Mouse (Mus musculus) hindbrain, embryonic 12.5 days (tissue): ENCODE measurements around the gene Actl10. TPM values are rescaled to one million over a fixed set of nuclear protein-coding genes. Genes with fewer than 3 reads are reported as not detected.
A peak's percentile ranks its signal among the peaks of the same experiment; 100 is the strongest.

Experiments
- ATAC-seq: fragments of 200-750 bp; cut with Nextera tagmentation; 2 replicates; pipeline ENCODE4 v1.8.0; 2017; ENCODE audit warnings: moderate TSS enrichment; ENCODE audit not compliant: low FRiP score
- H3K27ac ChIP-seq: fragments of 300-500 bp; sonication (generic); 2 replicates; pipeline ENCODE4 v1.5.1; 2016; ENCODE audit warnings: mild to moderate bottlenecking
- H3K27me3 ChIP-seq: fragments of 300-500 bp; sonication (generic); 2 replicates; pipeline ENCODE4 v1.6.1; 2016; ENCODE audit warnings: mild to moderate bottlenecking
- H3K36me3 ChIP-seq: fragments of 300-500 bp; sonication (generic); 2 replicates; pipeline ENCODE4 v1.6.1; 2016; ENCODE audit warnings: mild to moderate bottlenecking
- H3K4me1 ChIP-seq: fragments of 300-500 bp; sonication (generic); 2 replicates; pipeline ENCODE4 v1.6.1; 2016
- H3K4me2 ChIP-seq: fragments of 300-500 bp; sonication (generic); replicated peaks from 2 replicates; pipeline ENCODE4 v1.6.1; 2016; ENCODE audit warnings: mild to moderate bottlenecking
- H3K4me3 ChIP-seq: fragments of 300-500 bp; sonication (generic); 2 replicates; pipeline ENCODE4 v1.5.1; 2016; ENCODE audit warnings: mild to moderate bottlenecking
- H3K9ac ChIP-seq: fragments of 300-500 bp; sonication (generic); 2 replicates; pipeline ENCODE4 v1.6.1; 2016; ENCODE audit warnings: mild to moderate bottlenecking, moderate library complexity
- H3K9me3 ChIP-seq: fragments of 300-500 bp; sonication (generic); replicated peaks from 2 replicates; pipeline ENCODE4 v1.6.1; 2016; ENCODE audit warnings: mild to moderate bottlenecking
- WGBS: fragments of 180-500 bp; shearing (Covaris S2); methylation state at CpG from one replicate; pipeline ENCODE4 v1.1.7; 2016; 5-methylcytosine and 5-hydroxymethylcytosine counted together
- polyA plus RNA-seq: library from polyadenylated mRNA; unstranded; fragments of >200 nt; fragmentation: Nextera tagmentation; extraction: Ambion mirVana; gene quantifications from 2 replicates; pipeline ENCODE4 v1.2.1, GENCODE M21; 2016

The Actl10 gene
- polyA plus RNA-seq, 1 experiment from 2014 or later: 0.92 TPM

- H3K36me3 ChIP-seq: 0 out of 2 replicates have a peak, but pooled peaks cover 3% of the 10 kb centered on the region
- no peak overlapping the region for H3K4me2 ChIP-seq
- peaks cover 39% of the 10 kb centered on the region for H3K4me1 ChIP-seq
- H3K9ac ChIP-seq: no peak overlapping the region
- H3K27ac ChIP-seq: no peak overlapping the region
- WGBS: 86% methylated on average over 6 of the region's 6 CpGs
- no peak overlapping the region for H3K4me3 ChIP-seq
- ATAC-seq: no peak
- no peaks in the 10 kb centered on the region for H3K9me3 ChIP-seq
- H3K27me3 ChIP-seq: peaks cover 26% of the 10 kb centered on the region
These were observed 3.7 kb downstream of the Actl10 start for GRCm38 (mm10) chr2:154555235-154555634.

DNA sequence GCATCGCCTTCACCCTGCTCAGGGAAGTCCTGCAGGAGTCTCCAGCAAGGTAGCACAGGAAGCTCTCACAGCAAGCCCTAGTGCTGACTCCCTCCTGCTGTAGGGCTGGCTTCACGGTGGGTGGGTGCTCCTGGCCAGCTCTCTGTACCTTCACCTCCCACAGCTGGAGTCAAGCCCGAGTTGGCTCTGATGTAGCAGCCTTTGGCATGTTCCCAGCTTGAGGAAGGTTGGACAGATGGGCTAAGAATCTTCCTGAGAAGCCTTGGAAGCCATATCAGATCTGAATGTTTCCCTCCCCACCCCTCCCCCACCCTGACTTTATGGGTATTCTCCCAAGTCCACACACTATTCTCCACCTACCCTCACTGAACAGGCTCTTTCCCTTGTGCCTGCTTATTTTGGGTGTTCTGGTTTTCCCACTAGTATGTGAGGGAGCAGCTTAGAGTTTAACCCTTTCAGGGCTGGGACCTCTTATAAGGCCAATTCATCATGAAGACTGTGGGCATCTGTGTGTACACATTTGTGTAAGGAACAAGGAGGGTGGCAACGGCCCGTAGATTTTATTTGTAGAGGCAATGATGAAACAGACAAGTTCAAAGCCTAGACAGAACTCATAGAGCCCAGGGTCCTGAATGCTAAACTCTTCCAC lies 5.7 kb downstream of the Actl10 start:
- 60% methylated on average over 5 of the region's 5 CpGs for WGBS
- peaks cover 5% of the 10 kb centered on the region for H3K27me3 ChIP-seq
- H3K9me3 ChIP-seq: no peaks in the 10 kb centered on the region
- peaks cover 12% of the 10 kb centered on the region; the same call in 1 of the 2 replicates for H3K36me3 ChIP-seq
- H3K4me3 ChIP-seq: no peak overlapping the region
- peak overlapping the region; percentile 37; the same call in 1 of the 2 replicates for H3K9ac ChIP-seq
- H3K4me1 ChIP-seq: peaks cover 33% of the 10 kb centered on the region
- ATAC-seq: no peak
- H3K27ac ChIP-seq: no peak overlapping the region
- peak overlapping the region; percentile 61 for H3K4me2 ChIP-seq

DNA sequence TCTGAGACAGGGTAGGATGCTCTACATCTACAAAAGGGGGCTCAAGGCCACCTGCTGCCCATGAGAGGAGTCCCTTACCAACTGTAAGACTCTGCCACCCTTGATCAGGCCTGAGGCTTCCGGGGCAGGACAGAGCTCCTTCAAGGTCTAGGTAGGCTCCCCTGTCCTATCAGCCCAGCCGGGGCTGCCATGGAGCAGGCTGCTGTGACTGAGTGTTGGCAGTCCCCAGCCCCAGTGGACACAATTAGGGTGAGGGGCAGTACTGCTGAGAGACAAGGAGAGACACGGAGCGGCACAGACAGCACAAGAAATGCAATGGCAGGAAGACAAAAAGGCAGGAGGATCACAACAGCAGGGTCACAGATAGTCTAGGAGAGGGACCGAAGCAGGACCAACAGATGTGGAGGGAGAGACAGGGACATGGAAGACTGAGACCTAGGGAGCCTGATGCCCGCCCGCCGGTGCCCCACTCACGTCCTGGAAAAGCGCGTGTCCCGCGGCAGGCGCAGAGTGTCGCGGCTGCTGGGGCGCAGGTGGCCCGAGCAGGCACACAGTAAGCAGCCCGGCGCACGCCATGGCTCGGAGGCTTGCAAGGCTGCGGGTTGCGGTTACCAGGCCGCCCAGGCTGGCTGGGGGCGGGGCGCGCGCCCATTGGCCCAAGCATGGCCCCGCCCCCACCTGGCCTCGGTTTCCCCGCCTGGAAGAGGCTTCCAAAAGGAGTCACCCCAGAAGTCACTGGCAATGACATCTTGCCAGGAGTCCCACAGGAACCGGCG lies 6.9 kb downstream of the Actl10 start, which contains the start of gene Necab3:
Necab3 (minus strand) TSS at position 627 of the 776 bp plus-strand sequence.
- peak within 1 kb of the TSS; percentile 61 for H3K4me2 ChIP-seq
- peaks cover 21% of the 10 kb centered on the region for H3K36me3 ChIP-seq
- 0 out of 2 replicates have a peak, but pooled peaks cover 1% of the 10 kb centered on the region for H3K27me3 ChIP-seq
- ATAC-seq: peak; percentile 83
- H3K9me3 ChIP-seq: no peaks in the 10 kb centered on the region
- H3K4me1 ChIP-seq: peaks cover 27% of the 10 kb centered on the region
- peak within 1 kb of the TSS; percentile 59 for H3K9ac ChIP-seq
- peak within 1 kb of the TSS; percentile 71 for H3K27ac ChIP-seq
- WGBS: 3% methylated on average over 34 of the region's 34 CpGs
- H3K4me3 ChIP-seq: peak within 1 kb of the TSS; percentile 34

GRCm38 (mm10) chr2:154563612-154564170 lies 12.1 kb downstream of the Actl10 start:
- no peak for ATAC-seq
- Histone ChIP-seq H3K27ac (no peak overlapping the region), H3K4me3 (no peak overlapping the region), H3K4me1 (peaks cover 46% of the 10 kb centered on the region), H3K9me3 (no peaks in the 10 kb centered on the region), H3K4me2 (no peak overlapping the region), H3K36me3 (peaks cover 23% of the 10 kb centered on the region), H3K27me3 (no peaks in the 10 kb centered on the region), H3K9ac (no peak overlapping the region)
- WGBS: 93% methylated on average over 22 of the region's 22 CpGs

DNA sequence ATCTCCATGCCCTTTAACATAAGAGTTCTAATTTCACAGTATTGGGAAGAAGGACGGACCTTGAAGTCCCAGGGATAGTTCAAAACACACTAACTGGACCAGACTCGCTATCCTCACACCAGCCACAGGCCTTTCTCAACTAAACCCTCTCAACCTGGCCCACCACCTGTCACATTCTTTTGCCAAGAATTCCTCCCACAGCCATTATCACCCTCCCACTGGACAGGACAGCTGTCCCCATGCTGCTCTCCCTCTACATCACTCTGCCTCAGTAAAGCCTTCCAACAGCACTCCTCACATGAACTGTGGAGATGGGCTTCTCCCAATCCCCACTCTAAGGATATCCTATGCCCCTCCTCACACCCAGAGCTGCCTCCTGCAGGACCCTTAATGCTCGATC lies 14.0 kb downstream of the Actl10 start:
- 79% methylated on average over 3 of the region's 3 CpGs for WGBS
- ATAC-seq: no peak
- Histone ChIP-seq H3K4me3 (no peak overlapping the region), H3K4me2 (no peak overlapping the region; the same call in 1 of the 2 replicates), H3K9me3 (no peaks in the 10 kb centered on the region), H3K27ac (peak overlapping the region; percentile 49; the same call in 1 of the 2 replicates), H3K27me3 (no peaks in the 10 kb centered on the region), H3K36me3 (peaks cover 21% of the 10 kb centered on the region), H3K4me1 (peaks cover 45% of the 10 kb centered on the region), H3K9ac (no peak overlapping the region)

DNA sequence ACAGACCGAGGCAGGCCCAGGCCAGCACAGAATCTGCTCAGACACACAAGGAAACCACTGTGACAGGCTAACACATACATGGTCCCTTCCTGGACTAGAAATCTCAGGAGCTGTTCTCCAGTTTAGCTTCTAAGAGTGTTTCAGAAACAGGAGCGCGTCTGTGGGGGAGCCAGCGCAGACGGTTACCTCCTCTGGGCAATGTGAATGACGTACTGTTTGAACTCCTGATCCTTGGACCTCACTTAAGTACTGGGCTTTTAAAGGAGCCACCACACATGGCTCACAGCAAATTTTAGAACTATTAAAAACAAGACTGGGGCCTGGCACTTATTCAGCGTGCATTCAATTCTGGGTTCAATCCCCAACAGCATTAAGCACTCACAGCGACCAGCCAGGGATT lies 15.1 kb downstream of the Actl10 start:
- peaks cover 46% of the 10 kb centered on the region for H3K4me1 ChIP-seq
- H3K36me3 ChIP-seq: peaks cover 15% of the 10 kb centered on the region
- no peaks in the 10 kb centered on the region for H3K9me3 ChIP-seq
- no peaks in the 10 kb centered on the region for H3K27me3 ChIP-seq
- peak overlapping the region; percentile 27 for H3K4me2 ChIP-seq
- no peak for ATAC-seq
- H3K4me3 ChIP-seq: no peak overlapping the region
- H3K27ac ChIP-seq: peak overlapping the region; percentile 49; the same call in 1 of the 2 replicates
- H3K9ac ChIP-seq: peak overlapping the region; percentile 23; the same call in 1 of the 2 replicates
- WGBS: 47% methylated on average over 8 of the region's 8 CpGs

- Histone ChIP-seq H3K4me2 (peak overlapping the region; percentile 93), H3K36me3 (peaks cover 12% of the 10 kb centered on the region), H3K9ac (peak overlapping the region; percentile 77), H3K4me1 (peaks cover 52% of the 10 kb centered on the region), H3K4me3 (peak overlapping the region; percentile 94), H3K27ac (peak overlapping the region; percentile 89), H3K9me3 (no peaks in the 10 kb centered on the region), H3K27me3 (no peaks in the 10 kb centered on the region)
- WGBS: 70% methylated on average over 2 of the region's 2 CpGs
- no peak for ATAC-seq
These were observed 16.2 kb downstream of the Actl10 start for GRCm38 (mm10) chr2:154567766-154568165.

DNA sequence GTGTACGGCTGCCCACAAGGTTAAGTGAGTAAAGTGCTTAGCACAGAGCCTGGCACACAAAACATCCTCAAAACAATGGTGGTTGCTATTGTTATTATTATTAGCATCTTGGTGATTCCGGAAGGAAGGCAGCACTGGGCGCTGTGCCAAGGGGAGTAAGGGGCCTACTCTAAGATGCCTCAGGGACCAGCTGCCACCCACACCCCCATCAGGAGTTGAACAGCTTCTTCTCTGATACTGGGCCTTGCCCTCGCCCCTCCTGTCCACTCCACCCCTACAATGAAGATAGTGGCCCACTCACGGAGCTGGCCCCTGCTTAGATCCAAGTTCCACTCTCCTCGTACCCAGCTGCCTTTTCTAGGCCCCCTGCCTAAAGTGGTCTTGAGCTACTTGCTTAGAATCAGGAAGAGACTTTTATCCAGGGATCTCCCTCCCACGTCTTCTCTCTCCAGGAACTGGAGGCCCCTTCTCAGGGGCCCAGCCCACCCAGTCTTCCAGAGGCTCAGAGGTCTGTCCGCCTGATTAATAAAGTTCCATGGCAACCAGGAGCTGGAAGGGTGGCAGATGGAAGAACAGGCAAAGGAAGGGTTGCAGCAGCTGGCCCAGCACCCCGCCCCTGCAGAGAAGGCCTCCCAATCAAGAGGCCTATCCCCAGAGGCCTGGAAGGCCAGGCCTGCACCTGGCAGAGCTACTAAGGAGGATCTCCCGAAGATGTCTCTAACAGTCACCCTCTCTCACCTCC lies 16.9 kb downstream of the Actl10 start:
- Histone ChIP-seq H3K4me3 (peak overlapping the region; percentile 94), H3K27me3 (no peaks in the 10 kb centered on the region), H3K9ac (peak overlapping the region; percentile 77), H3K4me1 (peaks cover 52% of the 10 kb centered on the region), H3K36me3 (peaks cover 5% of the 10 kb centered on the region), H3K9me3 (no peaks in the 10 kb centered on the region), H3K27ac (peak overlapping the region; percentile 89), H3K4me2 (peak overlapping the region; percentile 93)
- 4% methylated on average over 10 of the region's 10 CpGs for WGBS
- ATAC-seq: peak; percentile 46

DNA sequence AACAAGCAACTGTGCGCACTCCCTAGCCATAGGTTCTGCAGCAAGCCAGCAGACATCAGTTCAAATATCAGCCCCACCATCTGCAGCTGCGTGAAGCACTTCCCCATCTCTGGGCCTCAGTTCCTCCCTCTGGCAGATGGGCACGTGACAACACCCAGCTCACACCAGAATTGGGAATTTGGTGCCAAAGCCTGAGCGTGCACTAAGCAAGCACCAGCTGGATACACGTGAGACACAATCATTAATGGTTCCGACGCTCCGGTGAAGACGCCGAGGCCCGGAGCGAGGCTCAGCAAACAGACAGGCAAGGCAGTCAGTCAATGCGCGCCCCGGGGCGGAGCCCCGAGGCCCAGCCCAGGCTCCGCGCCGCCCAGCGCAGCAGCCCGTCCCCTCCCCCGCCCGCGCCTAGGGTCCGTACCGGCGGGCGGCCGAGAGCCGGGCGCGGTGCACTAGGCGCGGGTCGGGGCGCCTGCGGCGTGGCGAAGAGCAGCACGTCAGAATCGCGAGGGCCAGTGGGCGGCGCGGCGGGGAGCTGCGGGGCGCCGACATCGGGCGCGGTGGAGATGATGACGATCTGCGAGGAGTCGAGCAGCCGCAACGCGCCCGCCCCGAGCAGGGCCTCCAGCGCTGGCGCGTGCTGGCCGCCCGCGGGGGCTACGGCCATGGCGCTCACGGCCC lies 17.6 kb downstream of the Actl10 start:
- Histone ChIP-seq H3K9ac (peak overlapping the region; percentile 77), H3K4me3 (peak overlapping the region; percentile 94), H3K9me3 (no peaks in the 10 kb centered on the region), H3K4me1 (peaks cover 52% of the 10 kb centered on the region), H3K4me2 (peak overlapping the region; percentile 93), H3K27me3 (no peaks in the 10 kb centered on the region), H3K27ac (peak overlapping the region; percentile 89), H3K36me3 (no peaks in the 10 kb centered on the region)
- 0% methylated on average over 53 of the region's 70 CpGs for WGBS
- peak; percentile 66 for ATAC-seq

DNA sequence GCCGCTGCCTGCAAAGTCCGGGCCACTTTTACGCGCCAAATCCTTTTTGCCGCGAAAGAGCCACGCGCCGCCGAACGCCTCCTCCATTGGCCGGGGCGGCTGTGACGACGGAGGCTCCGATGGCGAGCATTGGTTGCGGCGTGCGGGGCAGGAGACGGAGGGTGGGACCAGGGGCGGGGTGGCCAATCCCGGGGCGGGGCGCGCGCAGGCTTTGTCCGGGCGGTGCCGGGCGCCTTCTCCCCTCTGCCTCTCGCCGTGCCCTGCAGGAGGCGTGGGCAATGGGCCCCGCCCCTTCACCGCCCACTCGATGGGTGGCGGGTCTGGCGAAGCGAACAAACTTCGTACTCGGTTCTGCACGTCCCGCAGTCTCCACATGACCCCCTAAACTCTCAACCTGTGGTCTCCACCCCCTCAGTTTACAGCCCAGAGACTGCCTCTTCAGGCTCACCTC lies 18.3 kb downstream of the Actl10 start, which contains the start of gene E2f1:
E2f1 (minus strand) TSS at position 57 of the 451 bp plus-strand sequence.
- Histone ChIP-seq H3K27me3 (no peaks in the 10 kb centered on the region), H3K36me3 (no peaks in the 10 kb centered on the region), H3K4me2 (peak within 1 kb of the TSS; percentile 93), H3K9ac (peak within 1 kb of the TSS; percentile 77), H3K27ac (peak within 1 kb of the TSS; percentile 89), H3K9me3 (no peaks in the 10 kb centered on the region), H3K4me3 (peak within 1 kb of the TSS; percentile 94), H3K4me1 (peaks cover 51% of the 10 kb centered on the region)
- ATAC-seq: peak; percentile 96
- 0% methylated on average over 33 of the region's 44 CpGs for WGBS

DNA sequence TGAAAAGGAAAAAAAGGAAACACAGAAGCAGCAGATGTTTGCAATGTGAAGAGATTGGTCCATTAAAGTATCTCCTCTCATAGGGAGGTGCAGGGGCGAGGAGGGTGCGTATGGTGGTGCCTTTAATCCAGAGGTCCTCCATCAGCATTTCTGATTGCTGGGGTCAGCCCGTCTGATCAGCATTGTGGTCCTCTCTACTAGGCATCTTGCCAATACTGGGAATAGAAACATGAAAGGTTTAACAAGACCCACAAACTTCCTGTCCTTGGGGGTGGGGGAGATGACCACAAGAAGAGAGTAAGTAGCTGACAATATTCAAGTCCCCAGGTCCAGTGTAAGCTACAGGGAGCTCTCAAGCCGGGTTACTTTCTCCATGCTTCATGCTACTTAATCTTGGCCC lies 19.1 kb downstream of the Actl10 start:
- no peak for ATAC-seq
- H3K4me3 ChIP-seq: no peak overlapping the region
- peaks cover 43% of the 10 kb centered on the region for H3K4me1 ChIP-seq
- no peaks in the 10 kb centered on the region for H3K36me3 ChIP-seq
- peak overlapping the region; percentile 40; the same call in 1 of the 2 replicates for H3K27ac ChIP-seq
- 63% methylated on average over 4 of the region's 4 CpGs for WGBS
- H3K9ac ChIP-seq: no peak overlapping the region
- no peaks in the 10 kb centered on the region for H3K27me3 ChIP-seq
- peak overlapping the region; percentile 93 for H3K4me2 ChIP-seq
- H3K9me3 ChIP-seq: no peaks in the 10 kb centered on the region
